Mouse (Mus musculus) G1E (cell line): ENCODE results near the gene Stat6.

Source experiments
- CTCF ChIP-seq: IDR thresholded peaks from 2 replicates; pipeline ENCODE4 v1.5.1; 2012; ENCODE audit warnings: low read depth, low read length, inconsistent platforms, mixed read lengths
- GATA1 ChIP-seq: IDR thresholded peaks from 2 replicates; pipeline ENCODE4 v1.6.1; 2012; ENCODE audit warnings: borderline replicate concordance, low read length, inconsistent platforms, mixed read lengths

DNA sequence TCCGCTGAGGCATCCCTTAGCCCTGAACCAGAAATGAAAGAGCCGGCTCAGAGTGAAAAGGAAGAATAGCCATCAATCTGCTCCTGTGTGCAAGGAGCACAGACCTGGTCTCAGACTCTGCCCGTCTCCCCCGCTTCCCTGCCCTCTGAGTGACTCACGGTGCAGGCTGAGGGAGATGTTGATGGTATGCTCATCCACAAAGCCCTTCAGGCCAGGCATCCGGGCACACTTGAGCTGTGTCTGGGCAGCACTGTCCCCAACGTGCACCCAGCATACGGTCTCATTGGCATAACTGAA, 37.6 kb upstream of the Stat6 start:
- no peak for TF ChIP-seq GATA1
- no peak for TF ChIP-seq CTCF
